Mouse (Mus musculus) layer of hippocampus, adult 9-11 months (tissue): ENCODE data around the gene Eya2.

Experiments
- DNase-seq: peaks from one replicate; pipeline ENCODE4 v3.0.0; 2022

Eya2 gene

DNA sequence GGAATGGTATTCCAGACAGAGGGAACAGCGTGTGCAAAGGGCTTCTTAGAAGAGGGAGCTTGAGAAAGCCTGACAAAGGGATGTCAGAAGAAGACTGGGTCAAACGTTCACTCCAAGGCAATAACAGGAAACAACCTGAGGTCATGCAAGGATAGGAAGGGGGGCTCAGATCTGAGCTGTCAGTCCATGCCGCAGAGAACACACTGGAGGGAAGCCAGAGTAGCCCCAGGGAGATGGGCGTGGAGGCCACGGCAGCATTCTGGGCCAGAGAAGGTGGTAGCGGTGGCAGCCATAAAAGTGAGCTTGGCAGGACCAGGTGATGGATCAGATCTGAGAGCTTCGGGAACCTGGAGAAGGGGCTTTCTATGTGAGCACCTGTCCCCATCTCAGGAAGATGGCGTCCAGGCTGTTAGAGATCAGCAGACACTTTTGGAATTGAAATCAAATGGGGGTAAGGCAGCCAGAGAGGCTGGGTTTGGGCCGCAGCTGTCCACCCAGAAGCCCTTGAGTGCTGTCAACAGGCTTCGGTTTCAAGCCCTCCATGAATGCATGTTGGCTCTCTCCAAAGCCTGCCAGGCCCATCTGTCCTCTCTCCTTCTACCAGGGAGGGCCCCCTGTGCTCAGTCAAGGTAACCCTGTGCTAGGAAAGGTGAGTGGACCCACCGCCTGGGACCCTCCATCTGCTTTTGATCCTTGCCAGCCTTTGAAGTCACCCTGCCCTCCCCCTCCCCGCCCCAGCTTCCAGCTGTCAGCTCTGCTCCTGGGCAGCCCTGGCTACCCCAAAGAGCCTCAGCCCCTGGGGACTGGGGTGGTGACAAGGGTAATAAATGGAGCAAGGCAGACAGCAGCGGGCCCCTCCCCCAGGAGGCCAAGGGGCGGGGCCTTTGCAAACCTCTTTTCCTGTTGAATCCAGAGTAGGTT is 58.4 kb downstream of the Eya2 start:
- DNase-seq, result no peak

DNA sequence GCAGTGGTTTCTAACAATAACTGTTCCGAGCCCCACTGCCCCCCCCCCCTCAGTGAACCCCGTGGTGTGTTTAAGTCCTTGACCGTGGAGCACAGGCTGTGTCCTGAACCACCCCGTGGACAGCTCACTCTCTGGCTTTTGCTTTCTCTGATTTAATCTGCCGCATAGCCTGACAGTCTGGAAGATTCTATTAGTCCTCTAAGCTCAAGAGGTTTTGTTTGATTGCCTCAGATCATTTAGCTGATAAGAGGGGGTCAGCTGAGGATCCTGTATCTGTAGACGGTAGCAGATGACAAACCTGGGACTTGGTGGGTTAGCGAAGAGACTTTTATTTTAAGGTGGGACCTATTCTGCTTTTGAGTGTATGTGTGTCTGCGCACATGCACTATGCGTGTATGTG is 59.3 kb downstream of the Eya2 start:
- no peak for DNase-seq

DNA sequence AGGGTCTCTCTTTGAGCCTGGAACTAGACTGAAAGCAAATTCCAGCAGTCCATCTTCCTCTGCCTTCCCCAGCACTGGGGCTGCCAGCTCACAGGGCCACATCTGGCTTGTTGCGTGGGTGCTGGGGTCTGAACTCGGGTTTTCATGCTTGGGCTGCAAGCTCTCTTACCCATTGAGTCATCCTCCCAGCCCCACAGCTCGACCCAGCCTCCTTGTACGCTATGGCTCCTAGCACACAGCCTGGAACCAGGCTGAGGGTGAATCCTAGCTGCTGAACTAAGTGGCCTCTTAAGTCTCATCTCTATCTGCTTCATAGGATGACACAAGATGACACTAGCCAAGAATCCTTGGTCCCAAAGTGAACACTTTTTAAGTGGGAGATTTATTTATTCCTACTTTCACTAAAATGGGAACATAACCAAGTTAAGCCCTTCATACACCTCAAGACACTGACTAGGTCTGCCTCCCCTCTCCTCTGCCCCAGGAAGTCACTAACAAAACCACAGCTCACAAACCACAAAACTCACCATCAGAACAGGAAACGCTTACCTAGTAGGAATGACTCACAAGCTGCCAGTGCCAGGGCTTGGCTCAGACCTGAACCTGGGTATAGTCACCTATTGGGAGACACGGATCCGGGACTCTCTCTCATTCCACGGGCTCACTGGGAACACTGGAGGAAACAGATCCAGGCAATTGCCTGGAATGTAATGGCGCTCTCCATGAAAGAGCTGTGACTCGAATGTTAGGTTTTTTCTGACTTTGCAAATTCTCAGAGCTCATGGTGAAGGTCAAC is 60.1 kb downstream of the Eya2 start:
- no peak for DNase-seq

DNA sequence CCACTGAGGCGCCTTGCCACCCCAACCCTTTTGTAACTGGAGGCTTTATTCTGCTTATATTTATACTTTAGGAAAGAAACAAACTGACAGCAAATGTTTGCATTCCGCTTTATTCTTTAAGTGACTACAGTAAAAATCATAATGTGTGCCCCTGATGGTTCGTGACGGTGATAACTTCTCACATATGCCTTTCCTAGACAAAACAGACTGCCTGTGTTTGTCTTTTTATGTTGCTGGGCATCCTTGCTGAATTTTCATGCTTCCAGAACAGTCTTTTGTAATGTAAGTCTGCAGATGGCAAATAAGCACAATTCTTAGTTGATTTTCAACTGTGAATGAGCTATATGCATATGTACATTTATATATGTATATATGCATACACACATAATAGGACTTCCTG is 61.7 kb downstream of the Eya2 start:
- no peak for DNase-seq

DNA sequence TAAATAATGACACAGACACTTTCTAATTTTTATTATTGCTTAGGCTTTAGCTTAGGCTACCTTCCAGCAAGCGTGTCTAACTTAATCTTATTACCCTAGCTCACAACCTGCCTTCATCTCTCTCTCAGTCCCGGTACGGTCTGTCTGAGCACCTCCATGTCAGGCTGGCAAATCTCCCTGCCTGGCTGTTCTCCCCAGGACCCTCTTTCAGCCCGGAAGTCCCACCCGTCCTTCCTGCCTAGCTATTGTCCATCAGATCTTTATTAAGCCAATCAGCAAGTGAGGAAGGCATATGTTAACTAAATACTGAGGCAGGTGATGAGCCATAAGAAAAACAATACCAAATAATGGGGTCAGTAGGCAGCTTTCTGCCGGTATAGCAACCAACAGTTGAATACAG is 62.1 kb downstream of the Eya2 start:
- DNase-seq, result no peak

DNA sequence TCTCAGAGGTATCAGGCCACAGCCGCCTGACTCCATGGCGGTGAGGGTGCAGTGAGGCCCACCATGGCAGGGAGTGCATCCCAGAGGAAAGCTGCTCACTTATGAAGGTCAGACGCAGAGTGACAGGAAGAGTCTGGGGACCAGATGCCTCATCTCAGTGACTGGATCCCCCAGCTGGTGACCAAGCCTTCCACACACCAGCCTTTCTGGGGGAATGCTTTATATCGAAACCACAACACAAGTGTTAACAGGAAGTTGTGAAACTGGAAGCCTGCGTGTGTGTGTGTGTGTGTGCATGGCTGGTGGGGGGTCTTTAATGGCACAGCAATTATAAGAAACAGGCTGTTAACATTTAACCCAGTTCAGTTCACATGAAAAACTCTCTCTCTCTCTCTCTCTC is 64.7 kb downstream of the Eya2 start:
- no peak for DNase-seq

DNA sequence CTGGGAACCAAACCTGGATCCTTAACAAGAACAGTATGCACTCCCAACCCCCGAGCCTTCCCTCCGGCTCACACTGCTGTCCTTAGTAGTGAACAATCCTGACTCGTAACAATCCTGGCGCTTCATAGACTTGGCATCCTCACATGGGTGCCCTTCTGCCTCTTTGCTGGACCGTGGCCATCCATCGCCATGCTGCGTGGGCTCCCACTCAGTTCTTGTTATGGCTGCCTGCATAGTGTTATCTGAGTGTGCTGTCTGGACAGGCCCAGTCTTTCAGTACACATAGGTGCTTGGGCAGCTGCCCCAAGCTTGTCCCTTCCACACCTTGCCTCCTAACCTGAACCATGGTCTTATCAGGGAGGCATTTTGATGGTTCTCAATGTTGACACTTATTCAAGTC is 68.4 kb downstream of the Eya2 start:
- no peak for DNase-seq

DNA sequence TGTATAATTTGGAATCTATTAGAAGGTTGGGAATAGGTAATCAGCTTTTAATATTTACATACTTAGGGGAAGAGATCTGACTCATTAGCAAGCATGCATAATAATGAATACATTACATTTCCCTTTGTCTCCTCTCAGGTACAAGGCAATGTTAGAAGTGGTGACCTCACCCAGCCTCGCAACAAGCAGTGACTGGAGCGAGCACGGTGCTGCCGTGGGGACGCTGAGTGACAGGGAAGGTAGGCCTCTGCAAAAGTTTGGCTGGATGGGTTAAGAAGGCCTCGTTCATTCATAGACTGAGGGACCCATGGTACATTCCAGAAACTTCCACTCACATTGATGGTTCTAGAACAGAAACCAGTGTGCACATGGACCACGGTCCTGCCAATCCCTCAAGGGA is 69.8 kb downstream of the Eya2 start:
- DNase-seq, result no peak

DNA sequence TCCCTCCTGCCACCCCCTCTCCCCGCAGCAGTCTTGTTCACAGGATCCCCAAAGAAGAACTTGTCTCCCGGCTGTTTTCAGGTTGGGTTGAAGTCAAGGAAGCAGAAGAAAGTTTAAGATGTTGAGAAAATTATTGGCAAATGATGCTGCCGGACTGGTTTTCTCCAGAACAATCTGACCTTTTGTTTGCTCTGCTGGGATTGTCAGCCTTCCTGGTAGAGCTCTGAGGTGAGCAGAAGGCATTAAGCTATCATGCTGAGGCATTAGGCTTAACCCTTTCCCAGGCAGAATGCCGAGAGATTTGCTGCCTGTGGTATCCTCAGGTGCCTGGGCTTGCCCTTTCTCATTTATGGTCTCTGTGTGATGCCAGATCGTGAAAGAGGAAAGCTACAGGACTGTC is 70.3 kb downstream of the Eya2 start:
- DNase-seq, result no peak

DNA sequence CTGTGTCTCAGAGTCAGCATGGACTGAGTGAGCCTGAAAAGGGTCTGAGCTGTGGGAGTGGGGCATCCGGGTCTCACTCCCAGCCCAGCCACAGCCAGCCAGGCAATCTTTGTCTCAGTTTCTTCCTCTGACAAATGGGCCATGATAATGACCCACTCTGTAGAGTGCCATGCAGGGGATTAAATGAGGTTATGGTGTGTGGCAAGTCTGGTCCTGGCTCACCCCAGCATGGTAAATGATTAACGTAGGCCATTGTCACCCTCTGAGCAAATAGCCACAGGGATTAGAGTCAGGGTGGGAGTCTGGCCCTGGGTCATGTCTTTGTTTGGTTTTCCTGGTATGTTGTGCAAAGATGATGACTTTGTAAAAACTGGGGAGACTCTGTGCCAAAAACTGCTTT is 72.3 kb downstream of the Eya2 start:
- DNase-seq, result no peak

DNA sequence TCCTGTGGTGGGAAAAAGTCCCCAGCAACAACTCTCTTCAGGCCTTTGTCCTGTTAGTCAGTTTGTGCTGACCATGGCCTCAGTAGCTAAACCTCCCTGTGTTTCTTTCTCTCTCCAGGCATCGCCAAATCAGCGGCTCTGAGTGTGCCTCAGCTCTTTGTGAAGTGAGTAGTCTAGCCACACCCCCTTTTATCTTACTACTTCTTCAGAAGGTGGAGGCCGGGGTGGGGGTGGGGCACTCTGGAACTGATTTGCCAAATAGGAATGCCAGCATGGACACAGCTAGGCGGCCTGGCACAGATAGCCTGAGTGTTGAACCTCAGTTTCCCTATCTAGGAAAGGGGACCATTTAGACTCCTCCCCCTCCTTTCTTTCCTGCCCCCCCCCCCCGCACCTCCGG is 87.9 kb downstream of the Eya2 start:
- DNase-seq, result no peak

DNA sequence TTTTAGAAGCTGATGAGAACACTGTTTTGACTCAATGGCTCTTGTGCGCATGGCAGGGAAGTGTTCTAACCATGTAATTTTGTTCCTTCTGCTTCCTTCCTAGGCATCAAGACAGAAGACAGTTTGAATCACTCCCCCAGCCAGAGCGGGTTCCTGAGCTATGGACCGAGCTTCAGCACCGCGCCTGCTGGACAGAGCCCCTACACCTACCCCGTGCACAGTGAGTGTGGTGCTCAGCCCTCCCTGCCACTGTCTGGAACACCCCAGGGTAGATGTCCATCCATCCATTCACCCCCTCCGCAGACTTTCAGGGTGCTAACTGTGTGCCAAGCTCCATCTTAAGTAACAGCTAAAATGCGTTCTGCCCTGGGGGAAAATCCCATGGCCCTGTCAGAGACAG is 92.7 kb downstream of the Eya2 start:
- DNase-seq, result no peak

DNA sequence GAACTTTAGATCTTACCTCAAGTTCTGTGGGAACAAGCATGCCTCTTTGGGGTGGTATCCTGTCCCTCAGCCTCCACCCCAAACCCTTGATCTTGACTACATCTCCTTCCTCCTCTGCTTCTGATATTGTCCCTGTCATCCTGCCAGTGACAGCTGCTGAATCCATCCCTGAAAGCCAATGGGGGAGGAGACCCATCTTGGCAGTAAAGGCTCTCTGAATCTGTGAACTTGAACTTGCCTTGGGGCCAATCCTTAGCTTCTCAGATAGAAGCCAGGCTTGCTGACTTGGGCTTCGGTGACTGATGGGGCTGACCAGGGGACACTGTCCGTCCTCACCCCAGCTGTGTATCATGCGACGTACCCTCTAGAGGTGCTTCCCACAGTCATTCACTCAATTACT is 94.1 kb downstream of the Eya2 start:
- DNase-seq, result no peak

DNA sequence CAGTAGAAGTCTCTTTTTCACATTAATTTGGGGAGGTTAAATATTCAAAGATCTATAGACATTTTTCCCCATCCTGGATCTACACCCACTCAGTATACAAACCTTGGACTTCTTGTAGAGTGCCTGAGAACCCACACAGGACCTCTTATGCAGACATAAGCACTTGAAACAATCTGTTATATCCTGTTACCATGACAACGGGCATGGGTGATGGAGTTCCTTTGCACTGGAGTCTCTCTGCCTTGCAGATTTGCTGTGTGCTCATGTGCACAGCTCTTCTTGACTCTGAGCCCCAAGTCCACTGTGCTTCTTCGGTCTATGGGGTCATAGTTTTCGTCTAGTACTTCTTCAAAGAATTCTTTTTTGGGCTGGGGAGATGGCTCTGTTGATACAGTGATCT is 96.2 kb downstream of the Eya2 start:
- DNase-seq, result no peak

DNA sequence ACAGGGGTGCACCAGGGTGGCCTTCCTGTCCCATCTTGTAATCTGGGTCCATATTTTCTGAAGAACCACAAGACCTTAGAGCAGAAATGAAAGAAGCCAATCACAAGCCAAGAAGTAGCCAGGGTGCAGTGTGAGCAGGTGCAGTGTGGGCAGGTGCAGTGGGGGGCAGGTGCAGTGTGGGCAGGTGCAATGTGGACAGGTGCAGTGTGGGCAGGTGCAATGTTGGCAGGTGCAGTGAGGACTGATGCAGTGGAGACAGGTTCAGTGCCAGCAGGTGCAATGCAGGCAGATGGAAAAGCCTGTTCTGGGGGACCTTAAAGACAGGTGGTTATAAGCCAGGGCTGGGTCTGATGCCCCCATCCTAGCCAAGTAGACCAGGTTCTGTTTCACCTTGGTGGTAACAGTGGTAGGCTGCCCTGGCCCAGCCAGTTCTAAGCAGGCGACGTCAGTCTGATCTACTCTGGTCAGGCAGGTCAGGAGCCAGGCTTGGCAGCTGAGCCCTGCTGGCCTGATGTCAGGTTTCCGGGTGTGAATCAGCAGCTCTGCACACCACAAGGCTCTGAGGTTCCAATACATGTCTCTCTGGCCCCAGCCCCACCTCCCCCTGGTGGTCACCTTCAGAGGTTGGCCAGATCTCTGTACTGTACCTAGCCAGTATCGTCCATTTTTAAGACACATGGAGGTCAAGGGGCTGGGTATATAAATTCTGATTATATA is 98.3 kb downstream of the Eya2 start:
- no peak for DNase-seq

DNA sequence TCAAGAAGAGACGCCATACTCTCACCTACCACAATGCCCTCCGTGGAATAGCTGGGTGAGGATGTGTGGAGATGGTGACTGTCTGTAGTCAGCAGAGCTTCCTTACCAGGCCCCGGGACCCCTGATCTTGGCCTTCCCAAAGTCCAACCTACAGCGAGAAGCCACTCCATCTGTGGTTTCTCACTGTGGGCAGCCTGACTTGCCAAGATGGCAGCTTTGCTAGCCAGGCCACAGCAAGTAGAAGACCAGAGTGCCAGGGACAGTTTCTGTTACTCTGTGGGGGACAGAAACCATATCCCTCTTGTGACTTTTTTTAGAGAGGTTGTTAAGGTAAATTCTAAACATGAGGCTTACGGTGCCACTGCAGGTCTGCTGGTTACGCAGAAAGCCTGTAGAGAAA is 99.9 kb downstream of the Eya2 start:
- DNase-seq, result no peak

DNA sequence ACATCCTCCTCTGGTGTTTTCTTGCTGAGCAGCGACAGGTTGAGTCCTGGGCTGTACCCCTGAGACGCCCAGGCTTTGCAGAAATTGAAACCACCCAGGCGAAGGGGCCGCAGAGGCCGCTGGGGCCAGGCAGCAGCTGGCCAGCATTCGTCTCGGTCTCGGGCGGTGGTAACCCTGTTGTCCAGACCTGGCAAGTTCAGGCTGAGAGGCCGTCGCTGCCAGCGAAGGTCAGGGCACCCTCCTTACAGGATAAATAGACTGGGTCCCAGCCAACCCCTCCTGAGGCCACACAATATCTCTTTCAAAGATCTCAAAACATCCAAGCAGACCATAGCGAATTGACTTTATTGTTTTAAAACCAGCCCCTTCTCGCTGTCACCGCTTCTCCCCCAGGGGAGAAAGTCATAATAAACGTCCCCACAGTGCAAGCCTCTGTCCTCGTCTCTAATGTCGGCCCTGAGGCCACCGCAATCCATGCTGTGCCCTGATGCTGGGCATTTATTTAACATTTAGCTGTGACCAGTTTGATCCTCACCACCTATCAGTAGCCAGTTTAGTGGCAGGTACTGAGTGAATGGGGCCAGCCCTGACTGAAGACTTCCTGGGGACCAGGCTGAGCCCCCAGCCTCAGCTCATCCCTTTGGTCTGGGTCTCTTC is 105.5 kb downstream of the Eya2 start:
- DNase-seq, result no peak

DNA sequence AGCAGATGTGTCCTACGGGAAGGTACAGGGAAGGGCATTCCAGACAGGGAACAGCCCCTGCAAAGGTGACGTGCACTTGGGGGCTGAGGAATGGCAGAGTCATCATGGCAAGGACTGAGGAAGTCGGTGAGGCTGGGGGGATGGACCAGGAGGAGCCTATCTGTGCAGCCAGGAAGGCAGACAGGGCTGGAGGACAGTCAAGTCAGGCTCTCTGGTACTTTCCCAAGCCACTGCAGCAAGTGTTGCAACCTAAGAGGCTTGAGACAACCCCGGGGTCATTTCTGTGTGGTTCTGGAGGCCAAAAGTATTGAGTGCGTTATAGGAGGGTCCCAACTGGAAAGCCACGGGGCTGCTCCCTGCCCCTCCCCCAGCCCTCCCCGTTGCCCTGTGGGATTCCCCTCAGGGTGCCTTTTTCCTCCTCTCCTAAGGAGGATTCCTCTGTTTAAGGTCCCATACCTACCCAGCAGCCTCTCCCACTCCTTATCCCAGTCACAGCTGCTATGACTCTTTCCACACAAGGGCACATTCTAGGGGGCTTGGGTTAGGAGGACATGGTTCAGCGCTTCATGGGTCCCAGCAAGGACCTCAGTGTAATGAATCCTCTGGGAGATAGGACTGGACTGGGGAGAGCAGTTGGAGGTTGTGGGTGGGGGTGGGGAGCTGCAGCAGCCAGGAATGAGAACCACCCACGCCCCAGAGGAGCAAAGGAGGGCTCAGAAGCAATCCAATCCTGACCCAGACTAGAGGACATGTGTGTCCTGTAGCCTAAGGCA is 108.4 kb downstream of the Eya2 start:
- no peak for DNase-seq

DNA sequence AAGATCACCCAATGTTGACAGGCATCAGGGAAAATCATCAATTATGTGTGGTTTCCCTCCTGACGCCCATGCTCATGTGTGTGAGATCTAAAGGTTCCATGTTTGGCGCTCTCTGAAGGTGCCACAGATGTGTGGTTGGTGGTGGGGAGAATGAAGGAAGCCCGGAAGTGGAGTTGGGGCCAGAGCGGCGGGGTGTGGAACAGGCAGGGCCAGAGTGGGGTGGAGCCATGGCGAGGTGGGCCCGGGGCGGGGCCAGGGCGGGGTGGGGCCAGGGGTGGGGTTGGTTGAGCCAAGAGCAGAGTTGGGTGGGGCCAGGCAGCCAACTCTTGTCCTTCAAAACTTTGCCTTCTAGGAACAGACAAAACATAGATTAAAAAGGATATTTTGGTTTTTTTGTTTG is 113.4 kb downstream of the Eya2 start:
- DNase-seq, result no peak

DNA sequence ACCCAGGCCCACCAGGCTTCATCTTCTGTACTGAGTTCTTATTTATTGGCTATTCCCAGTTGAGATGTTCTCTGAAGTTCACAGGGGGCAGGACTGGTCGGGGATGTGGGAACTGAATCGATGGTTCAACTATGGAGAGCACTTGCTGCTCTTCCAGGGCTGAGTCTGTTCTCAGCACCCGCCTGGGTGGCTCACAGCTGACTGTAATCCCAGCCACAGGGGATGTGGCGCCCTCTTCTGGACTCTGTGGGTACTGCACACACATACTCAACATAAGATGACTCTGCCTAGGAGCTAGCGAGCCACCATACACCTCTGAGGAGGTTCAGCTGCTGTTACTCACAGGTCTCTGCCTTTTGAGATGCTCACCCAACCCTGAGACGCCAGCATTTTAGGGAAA is 121.9 kb downstream of the Eya2 start:
- no peak for DNase-seq

DNA sequence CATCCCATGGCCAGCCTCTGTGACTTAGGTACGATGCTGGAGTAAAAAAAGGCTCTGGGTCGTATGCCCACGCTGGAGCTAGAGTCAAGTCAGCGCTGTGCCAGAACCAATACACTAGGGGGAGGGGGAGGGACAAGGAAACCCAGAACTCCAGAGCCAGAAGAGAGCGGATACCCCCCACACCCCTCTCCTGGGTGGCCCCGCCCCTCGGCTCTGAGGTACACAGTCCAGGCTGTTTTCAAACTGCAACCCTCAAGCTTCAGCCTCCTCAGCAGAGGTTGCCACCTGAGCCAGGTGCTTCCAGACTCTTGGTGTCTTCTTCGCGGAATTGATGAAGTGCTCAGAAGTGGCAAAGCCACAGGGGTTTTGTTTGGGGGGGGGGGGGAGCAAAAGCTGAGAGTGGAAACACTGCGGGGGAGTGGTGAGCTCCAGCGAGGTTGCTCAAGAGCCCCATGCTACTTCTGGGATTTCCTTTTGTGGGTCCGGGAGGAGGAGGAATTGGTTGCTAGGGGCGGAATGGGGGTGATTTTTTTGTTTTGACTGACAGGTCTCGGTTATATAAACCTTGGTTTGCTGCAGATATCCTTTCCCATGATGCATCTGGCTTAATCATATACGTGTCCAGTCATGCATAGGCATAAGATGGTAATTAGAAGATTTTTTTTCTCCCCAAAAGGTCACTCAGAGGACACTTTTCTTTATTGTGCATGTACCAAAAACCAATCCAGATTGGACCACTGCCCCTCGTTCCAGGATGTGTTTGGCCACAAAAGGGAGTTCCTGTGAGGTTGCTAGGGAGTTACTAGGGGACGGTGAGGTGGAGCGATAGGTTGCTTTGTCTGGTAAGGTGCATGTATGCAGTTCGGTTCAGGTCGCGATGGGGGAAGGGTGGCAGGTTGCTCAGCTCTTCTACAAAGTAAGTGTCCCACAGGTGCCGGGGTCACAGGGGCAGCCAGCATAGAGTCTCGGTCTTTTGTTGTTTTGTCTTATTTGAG is 122.6 kb downstream of the Eya2 start:
- DNase-seq, result no peak
